Mouse (Mus musculus) stomach, postnatal 0 days (tissue): ENCODE data around the gene Prickle1. TPM values are rescaled to one million over a fixed set of nuclear protein-coding genes. Genes with fewer than 3 reads are reported as not detected.

ENCODE experiments used
- ATAC-seq: fragments of 200-750 bp; cut with Nextera tagmentation; 2 replicates; pipeline ENCODE4 v1.8.0; 2017; ENCODE audit not compliant: low FRiP score, low TSS enrichment
- DNase-seq: peaks from one replicate; pipeline ENCODE4 v3.0.0-alpha.2; 2016; ENCODE audit warnings: low spot score
- H3K27ac ChIP-seq: fragments of 300-500 bp; sonication (generic); replicated peaks from 2 replicates; pipeline ENCODE4 v1.5.1; 2014; ENCODE audit warnings: mild to moderate bottlenecking, control low read depth
- H3K27me3 ChIP-seq: fragments of 300-500 bp; sonication (generic); 2 replicates; pipeline ENCODE4 v1.6.1; 2014; ENCODE audit warnings: low read length; ENCODE audit not compliant: control insufficient read depth, insufficient read depth
- H3K36me3 ChIP-seq: fragments of 300-500 bp; sonication (generic); 2 replicates; pipeline ENCODE4 v1.6.1; 2014; ENCODE audit warnings: low read length, mixed read lengths; ENCODE audit not compliant: control insufficient read depth, insufficient read depth
- H3K4me1 ChIP-seq: fragments of 300-500 bp; sonication (generic); replicated peaks from 2 replicates; pipeline ENCODE4 v1.6.1; 2014; ENCODE audit warnings: antibody characterized with exemption; ENCODE audit not compliant: control insufficient read depth, insufficient read depth
- H3K4me2 ChIP-seq: fragments of 300-500 bp; sonication (generic); replicated peaks from 2 replicates; pipeline ENCODE4 v1.6.1; 2014; ENCODE audit warnings: low read depth, mild to moderate bottlenecking, control low read depth, moderate library complexity
- H3K4me3 ChIP-seq: fragments of 300-500 bp; sonication (generic); 2 replicates; pipeline ENCODE4 v1.5.1; 2014; ENCODE audit warnings: low read depth, low read length, control low read depth
- H3K9ac ChIP-seq: fragments of 300-500 bp; sonication (generic); 2 replicates; pipeline ENCODE4 v1.6.1; 2014; ENCODE audit warnings: mild to moderate bottlenecking, low read length, control low read depth, mixed read lengths
- H3K9me3 ChIP-seq: fragments of 300-500 bp; sonication (generic); 2 replicates; pipeline ENCODE4 v1.6.1; 2016; ENCODE audit warnings: low read length; ENCODE audit not compliant: control insufficient read depth
- CTCF ChIP-seq: IDR thresholded peaks from 2 replicates; pipeline ENCODE4 v1.5.1; 2016; ENCODE audit warnings: antibody characterized with exemption, low read depth, mild to moderate bottlenecking, moderate library complexity
- EP300 ChIP-seq: optimal IDR thresholded peaks from 2 replicates; pipeline ENCODE3; 2016; ENCODE audit warnings: antibody characterized with exemption
- WGBS: fragments of 180-500 bp; shearing (Covaris S2); extraction: QIAGEN DNeasy Blood & Tissue Kit; methylation state at CpG from one replicate; pipeline ENCODE4 v1.1.7; 2014; 5-methylcytosine and 5-hydroxymethylcytosine counted together
- polyA plus RNA-seq: library from polyadenylated mRNA; unstranded; fragments of >200 nt; fragmentation: Nextera tagmentation; extraction: Ambion mirVana; gene quantifications from 2 replicates; pipeline ENCODE4 v1.2.1, GENCODE M21; 2015

Prickle1 gene
- polyA plus RNA-seq, 1 experiment from 2014 or later = 6.5 TPM

DNA sequence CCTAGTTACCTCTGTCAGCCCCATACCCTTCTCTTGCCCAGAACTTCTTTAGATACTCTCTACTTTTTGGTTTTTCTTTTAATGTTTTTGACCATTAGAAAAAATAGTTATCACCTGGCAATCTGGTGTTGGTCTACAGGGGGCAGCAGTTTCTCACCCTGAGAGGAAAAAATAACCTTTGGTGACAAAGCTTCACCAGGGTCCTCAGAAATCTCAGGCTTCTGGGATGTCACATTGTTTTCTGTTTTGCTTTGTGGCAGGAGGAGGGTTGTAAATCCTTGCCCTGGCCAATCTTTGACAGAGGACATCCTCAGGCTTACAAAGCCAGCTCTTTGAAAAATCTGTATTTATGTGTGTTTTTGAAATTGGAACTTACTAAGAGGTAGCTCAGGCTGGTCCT, 139.7 kb downstream of the Prickle1 start:
- Histone ChIP-seq H3K27ac (no peak overlapping the region), H3K4me1 (no peaks in the 10 kb centered on the region), H3K4me3 (no peak overlapping the region), H3K9me3 (no peaks in the 10 kb centered on the region), H3K4me2 (no peak overlapping the region), H3K9ac (no peak overlapping the region), H3K27me3 (no peaks in the 10 kb centered on the region), H3K36me3 (no peaks in the 10 kb centered on the region)
- DNase-seq = no peak
- no peak for ATAC-seq
- TF ChIP-seq EP300 (no peak), CTCF (peak; percentile 54)

GRCm38 (mm10) chr15:93453296-93453695, 142.4 kb downstream of the Prickle1 start:
- Histone ChIP-seq H3K36me3 (no peaks in the 10 kb centered on the region), H3K27me3 (no peaks in the 10 kb centered on the region), H3K4me2 (no peak overlapping the region), H3K9ac (no peak overlapping the region), H3K4me1 (no peaks in the 10 kb centered on the region), H3K27ac (no peak overlapping the region), H3K4me3 (no peak overlapping the region), H3K9me3 (no peaks in the 10 kb centered on the region)
- WGBS = 75% methylated on average over 1 of the region's 1 CpGs
- DNase-seq (no peak), ATAC-seq (no peak)
- TF ChIP-seq EP300 = no peak

Other genes with a start within 250 kb of the Prickle1 start
- gene Zcrb1, start 197.6 kb downstream of the Prickle1 start, polyA plus RNA-seq = 86.8 and 90.7 TPM in 2 replicates
- 18.2 and 19.3 TPM in 2 replicates for gene Pphln1, start 197.5 kb downstream of the Prickle1 start, polyA plus RNA-seq